Comparison of ENCODE assay signal across 34 mouse cellular contexts in genomic region chr7:44954091-44954885, GRCm38 (mm10). TPM values are rescaled to one million over a fixed set of nuclear protein-coding genes. Genes with fewer than 3 reads are reported as not detected.
DNase-seq lines count a peak whose midpoint lies in the region; ATAC-seq and TF ChIP-seq lines count a peak whose summit lies in the region.
"Had no signal": no experiment of that assay in that cellular context is flagged by ENCODE, and none has a peak within 500 bp of the region (broad histone marks: within the 10 kb centered on the region; RNA-seq: fewer than 3 reads in every experiment).

No protein-coding gene starts in this region.

- H3K4me2 ChIP-seq in hindbrain, postnatal 0 days (ENCODE audit: low read depth, low read length) = no peak overlapping the region
- H3K4me2 ChIP-seq in hindbrain, embryonic 12.5 days (replicated peaks) = no peak overlapping the region
- H3K4me2 ChIP-seq: forebrain, embryonic 12.5 days; hindbrain, embryonic 15.5 days; limb, embryonic 13.5 days; liver, embryonic 13.5 days; midbrain, embryonic 15.5 days; neural tube, embryonic 15.5 days; stomach, embryonic 15.5 days had no signal

- 0 out of 2 replicates have a peak, but pooled peaks cover 6% of the 10 kb centered on the region for H3K4me1 ChIP-seq in hindbrain, postnatal 0 days (ENCODE audit: insufficient read depth, low read length)
- peaks cover 14% of the 10 kb centered on the region; the same call in 1 of the 2 replicates for H3K4me1 ChIP-seq in hindbrain, embryonic 12.5 days

- H3K27ac ChIP-seq in hindbrain, postnatal 0 days = 0 out of 2 replicates have a peak overlapping the region, but pooled peaks have one; percentile 2
- H3K27ac ChIP-seq in hindbrain, embryonic 12.5 days = no peak overlapping the region
- H3K27ac ChIP-seq: forebrain, embryonic 12.5 days; hindbrain, embryonic 15.5 days; limb, embryonic 13.5 days; liver, embryonic 13.5 days; macrophage; midbrain, embryonic 15.5 days; neural tube, embryonic 15.5 days; stomach, embryonic 15.5 days had no signal

- ATAC-seq in hindbrain, postnatal 0 days = no peak
- no peak for ATAC-seq in hindbrain, embryonic 12.5 days (ENCODE audit: low FRiP score)
- ATAC-seq: forebrain, postnatal 0 days; lung, postnatal 0 days; midbrain, embryonic 15.5 days had no signal

- H3K27me3 ChIP-seq in hindbrain, postnatal 0 days (ENCODE audit: insufficient read depth, low read length) = peaks cover 6% of the 10 kb centered on the region
- H3K27me3 ChIP-seq in hindbrain, embryonic 12.5 days = peaks cover 33% of the 10 kb centered on the region

- WGBS in hindbrain, postnatal 0 days = 72% methylated on average over 12 of the region's 12 CpGs
- WGBS in hindbrain, embryonic 12.5 days = 81% methylated on average over 12 of the region's 12 CpGs

- no peaks in the 10 kb centered on the region; the same call in 1 of the 2 replicates for H3K36me3 ChIP-seq in hindbrain, postnatal 0 days (ENCODE audit: insufficient read depth, low read length)
- H3K36me3 ChIP-seq in hindbrain, embryonic 12.5 days = 0 out of 2 replicates have a peak, but pooled peaks cover 4% of the 10 kb centered on the region
- H3K36me3 ChIP-seq: liver, embryonic 13.5 days; midbrain, embryonic 15.5 days; stomach, embryonic 15.5 days had no signal

- peak; percentile 3 to 7 for DNase-seq in frontal cortex, postnatal 10 days (ENCODE audit: low spot score in 2 of 2)
- DNase-seq in frontal cortex, postnatal 14 days (ENCODE audit: low spot score in 2 of 2) = no peak
- DNase-seq in hindbrain, postnatal 0 days (ENCODE audit: low spot score) = no peak
- DNase-seq in Muller cell, postnatal 12 days (ENCODE audit: inconsistent ontology term) = peak; percentile 59
- DNase-seq in brain, adult 2 months (ENCODE audit: low read depth, low spot score) = peak; percentile 48
- no peak for DNase-seq in thymus, postnatal 10 days (ENCODE audit: low spot score in 2 of 2)
- DNase-seq: adrenal gland, postnatal 10 days; B cell, adult 2 months; cerebellum, adult 11 months; cerebellum, postnatal 14 days; forebrain, postnatal 0 days; gastrocnemius, postnatal 25 days; heart, postnatal 36 days; kidney, adult 18-20 months; kidney, postnatal 4 days; liver, embryonic 13.5 days; lung, adult 18-20 months; retina, postnatal 1 day; right cerebral cortex, postnatal 14 days; thymus, adult 18-20 months; thymus, postnatal 36 days had no signal

- H3K4me3 ChIP-seq in hindbrain, postnatal 0 days (ENCODE audit: low read length) = no peak overlapping the region
- H3K4me3 ChIP-seq in hindbrain, embryonic 12.5 days = no peak overlapping the region
- H3K4me3 ChIP-seq: forebrain, embryonic 12.5 days; hindbrain, embryonic 15.5 days; limb, embryonic 13.5 days; liver, embryonic 13.5 days; midbrain, embryonic 15.5 days; neural tube, embryonic 15.5 days; stomach, embryonic 15.5 days had no signal

- no peak overlapping the region for H3K9ac ChIP-seq in hindbrain, postnatal 0 days (replicated peaks; ENCODE audit: low read length)
- H3K9ac ChIP-seq in hindbrain, embryonic 12.5 days = no peak overlapping the region
- H3K9ac ChIP-seq: forebrain, embryonic 12.5 days; forebrain, postnatal 0 days; hindbrain, embryonic 15.5 days; limb, embryonic 13.5 days; liver, embryonic 13.5 days; midbrain, embryonic 15.5 days; neural tube, embryonic 15.5 days; stomach, embryonic 15.5 days had no signal

- no peak for TF ChIP-seq CTCF in hindbrain, postnatal 0 days (IDR thresholded peaks at IDR 0.05; ENCODE audit: low read depth)

- no peaks in the 10 kb centered on the region for H3K9me3 ChIP-seq in hindbrain, postnatal 0 days (ENCODE audit: low read length)
- H3K9me3 ChIP-seq in hindbrain, embryonic 12.5 days (replicated peaks) = no peaks in the 10 kb centered on the region
- H3K9me3 ChIP-seq: forebrain, embryonic 12.5 days; hindbrain, embryonic 15.5 days; limb, embryonic 13.5 days; liver, embryonic 13.5 days; midbrain, embryonic 15.5 days; neural tube, embryonic 15.5 days; stomach, embryonic 15.5 days had no signal

RNA-seq across cellular contexts. Expression of gene Tsks, which starts 11.3 kb away (rescaled TPM):
- total RNA-seq in hindbrain, postnatal 0 days (2014; rRNA removed) = not detected in 2 replicates
- polyA plus RNA-seq in hindbrain, postnatal 0 days (2015; fragmentation: Nextera tagmentation; extraction: Ambion mirVana) = 0.25 and 0.40 TPM in 2 replicates
- not detected in 2 replicates for polyA plus RNA-seq in hindbrain, embryonic 12.5 days (2016; fragmentation: Nextera tagmentation; extraction: Ambion mirVana)
- total RNA-seq: adrenal gland, postnatal 10 days; forebrain, postnatal 0 days; gastrocnemius, postnatal 25 days; heart, adult 8-10 months; heart, postnatal 36 days; megakaryocyte-erythroid progenitor cell, adult 5-6 weeks had no signal
- polyA plus RNA-seq: heart, embryonic 14.5 days; intestine, embryonic 14.5 days; macrophage had no signal

RNA-seq across cellular contexts. Expression of gene Cpt1c, which starts 20.4 kb away (rescaled TPM):
- 99.4 and 105 TPM in 2 replicates for total RNA-seq in hindbrain, postnatal 0 days (2014; rRNA removed)
- 48.7 and 50.7 TPM in 2 replicates for polyA plus RNA-seq in hindbrain, postnatal 0 days (2015; fragmentation: Nextera tagmentation; extraction: Ambion mirVana)
- 42.8 and 44.2 TPM in 2 replicates for polyA plus RNA-seq in hindbrain, embryonic 12.5 days (2016; fragmentation: Nextera tagmentation; extraction: Ambion mirVana)
- polyA plus RNA-seq: macrophage had no signal

RNA-seq across cellular contexts. Expression of gene Ap2a1, which starts 25.0 kb away (rescaled TPM):
- 251 and 255 TPM in 2 replicates for total RNA-seq in hindbrain, postnatal 0 days (2014; rRNA removed)
- 113 and 115 TPM in 2 replicates for polyA plus RNA-seq in hindbrain, postnatal 0 days (2015; fragmentation: Nextera tagmentation; extraction: Ambion mirVana)
- 103 and 107 TPM in 2 replicates for polyA plus RNA-seq in hindbrain, embryonic 12.5 days (2016; fragmentation: Nextera tagmentation; extraction: Ambion mirVana)

RNA-seq across cellular contexts. Expression of gene Prmt1, which starts 32.1 kb away (rescaled TPM):
- total RNA-seq in hindbrain, postnatal 0 days (2014; rRNA removed) = 215 and 251 TPM in 2 replicates
- 470 and 531 TPM in 2 replicates for polyA plus RNA-seq in hindbrain, postnatal 0 days (2015; fragmentation: Nextera tagmentation; extraction: Ambion mirVana)
- 551 and 566 TPM in 2 replicates for polyA plus RNA-seq in hindbrain, embryonic 12.5 days (2016; fragmentation: Nextera tagmentation; extraction: Ambion mirVana)

RNA-seq across cellular contexts. Expression of gene Irf3, which starts 43.2 kb away (rescaled TPM):
- total RNA-seq in hindbrain, postnatal 0 days (2014; rRNA removed) = 42.2 and 48.6 TPM in 2 replicates
- polyA plus RNA-seq in hindbrain, postnatal 0 days (2015; fragmentation: Nextera tagmentation; extraction: Ambion mirVana) = 31.5 and 33.7 TPM in 2 replicates
- 62.7 and 74.3 TPM in 2 replicates for polyA plus RNA-seq in hindbrain, embryonic 12.5 days (2016; fragmentation: Nextera tagmentation; extraction: Ambion mirVana)

Comparison
In these comparisons a context has a peak if more than half of its experiments do, and no peak if none do; other contexts are left out.
1. DNase-seq: peak in frontal cortex, postnatal 10 days (2 of 2), Muller cell, postnatal 12 days (single experiment) and brain, adult 2 months (single experiment); none in frontal cortex, postnatal 14 days (0 of 2), hindbrain, postnatal 0 days (single experiment) and thymus, postnatal 10 days (0 of 2).